Mouse (Mus musculus) kidney, embryonic 15.5 days (tissue): Measurements from ENCODE around the gene Amacr. TPM values are rescaled to one million over a fixed set of nuclear protein-coding genes. Genes with fewer than 3 reads are reported as not detected.

Experiments
- ATAC-seq: fragments of 200-750 bp; cut with Nextera tagmentation; replicated peaks from 2 replicates; pipeline ENCODE4 v1.8.0; 2017; ENCODE audit warnings: moderate TSS enrichment; ENCODE audit not compliant: low FRiP score
- H3K27ac ChIP-seq: fragments of 300-500 bp; sonication (generic); 2 replicates; pipeline ENCODE4 v1.5.1; 2015; ENCODE audit warnings: mild to moderate bottlenecking, inconsistent platforms
- H3K27me3 ChIP-seq: fragments of 300-500 bp; sonication (generic); 2 replicates; pipeline ENCODE4 v1.6.1; 2015; ENCODE audit warnings: inconsistent platforms
- H3K36me3 ChIP-seq: fragments of 300-500 bp; sonication (generic); 2 replicates; pipeline ENCODE4 v1.6.1; 2015; ENCODE audit warnings: inconsistent platforms
- H3K4me1 ChIP-seq: fragments of 300-500 bp; sonication (generic); 2 replicates; pipeline ENCODE4 v1.6.1; 2015; ENCODE audit warnings: inconsistent platforms
- H3K4me2 ChIP-seq: fragments of 300-500 bp; sonication (generic); 2 replicates; pipeline ENCODE4 v1.6.1; 2015; ENCODE audit warnings: moderate library complexity, mild to moderate bottlenecking, inconsistent platforms
- H3K4me3 ChIP-seq: fragments of 300-500 bp; sonication (generic); replicated peaks from 2 replicates; pipeline ENCODE4 v1.5.1; 2015; ENCODE audit warnings: mild to moderate bottlenecking, inconsistent platforms
- H3K9ac ChIP-seq: fragments of 300-500 bp; sonication (generic); 2 replicates; pipeline ENCODE4 v1.6.1; 2015; ENCODE audit warnings: mild to moderate bottlenecking, inconsistent platforms
- H3K9me3 ChIP-seq: fragments of 300-500 bp; sonication (generic); replicated peaks from 2 replicates; pipeline ENCODE4 v1.6.1; 2016; ENCODE audit warnings: inconsistent platforms
- WGBS: fragments of 180-500 bp; shearing (Covaris S2); methylation state at CpG from one replicate; pipeline ENCODE4 v1.1.7; 2015; ENCODE audit warnings: mixed read lengths; 5-methylcytosine and 5-hydroxymethylcytosine counted together
- polyA plus RNA-seq: library from polyadenylated mRNA; unstranded; fragments of >200 nt; fragmentation: Nextera tagmentation; extraction: Ambion mirVana; gene quantifications from 2 replicates; pipeline ENCODE4 v1.2.1, GENCODE M21; 2015

Amacr gene
- polyA plus RNA-seq, 1 experiment from 2014 or later: 31.2 TPM

DNA sequence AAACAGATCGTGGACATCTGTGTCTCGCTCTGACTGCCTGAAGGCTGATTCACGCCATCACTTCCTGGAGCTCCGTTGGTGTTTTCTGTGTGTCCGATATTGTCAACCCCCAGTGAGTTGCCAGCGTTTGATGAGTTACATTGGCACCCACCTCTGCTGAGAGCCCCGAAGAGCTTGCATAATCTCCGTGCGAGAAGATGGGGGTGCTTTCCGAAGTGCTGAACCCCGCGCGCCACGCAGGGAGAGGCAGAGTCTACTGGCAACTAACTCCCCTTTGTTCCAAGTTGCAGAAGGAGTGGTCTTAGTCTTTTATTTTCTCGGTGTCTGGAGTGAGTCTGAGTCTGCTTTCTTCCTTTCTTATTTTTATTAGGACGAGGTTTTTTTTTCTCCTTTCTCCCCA lies 56.2 kb downstream of the Amacr start, which contains the start of gene Rxfp3:
Rxfp3 (minus strand) TSS at position 281 of the 400 bp plus-strand sequence.
- H3K27me3 ChIP-seq: peaks cover 62% of the 10 kb centered on the region
- 4% methylated on average over 16 of the region's 16 CpGs for WGBS

DNA sequence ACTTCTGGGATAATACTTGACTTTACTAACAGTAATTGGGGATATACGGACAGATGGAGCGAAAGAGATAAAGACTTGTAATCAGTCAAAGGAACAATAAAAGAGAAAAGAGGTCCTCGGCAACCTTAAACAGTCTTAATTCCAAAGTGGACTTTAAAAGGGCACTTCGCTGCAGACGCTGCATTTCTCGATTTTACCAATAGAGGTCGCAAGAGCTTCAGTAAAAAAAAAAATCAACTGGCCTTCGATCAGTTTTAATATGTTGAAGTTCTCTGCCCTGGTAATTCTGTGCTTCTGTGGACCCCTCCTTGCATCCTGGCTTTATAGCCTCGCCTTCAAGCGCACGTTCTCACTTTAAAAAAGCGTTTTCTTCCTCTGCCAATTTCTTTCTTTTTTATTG lies 56.9 kb downstream of the Amacr start:
- Histone ChIP-seq H3K4me2 (no peak overlapping the region), H3K4me1 (peaks cover 33% of the 10 kb centered on the region), H3K9me3 (no peaks in the 10 kb centered on the region), H3K9ac (no peak overlapping the region), H3K4me3 (no peak overlapping the region), H3K36me3 (no peaks in the 10 kb centered on the region), H3K27ac (no peak overlapping the region), H3K27me3 (peaks cover 62% of the 10 kb centered on the region)
- ATAC-seq: no peak
- 1% methylated on average over 12 of the region's 12 CpGs for WGBS

More for the DNA sequence above, 56.2 kb downstream of the Amacr start, which contains the start of gene Rxfp3:
- Histone ChIP-seq H3K4me1 (peaks cover 33% of the 10 kb centered on the region), H3K4me2 (peak within 1 kb of the TSS; percentile 70), H3K36me3 (no peaks in the 10 kb centered on the region), H3K27ac (no peak within 1 kb of the TSS), H3K9ac (no peak within 1 kb of the TSS), H3K4me3 (peak within 1 kb of the TSS; percentile 42), H3K9me3 (no peaks in the 10 kb centered on the region)
- ATAC-seq: no peak

DNA sequence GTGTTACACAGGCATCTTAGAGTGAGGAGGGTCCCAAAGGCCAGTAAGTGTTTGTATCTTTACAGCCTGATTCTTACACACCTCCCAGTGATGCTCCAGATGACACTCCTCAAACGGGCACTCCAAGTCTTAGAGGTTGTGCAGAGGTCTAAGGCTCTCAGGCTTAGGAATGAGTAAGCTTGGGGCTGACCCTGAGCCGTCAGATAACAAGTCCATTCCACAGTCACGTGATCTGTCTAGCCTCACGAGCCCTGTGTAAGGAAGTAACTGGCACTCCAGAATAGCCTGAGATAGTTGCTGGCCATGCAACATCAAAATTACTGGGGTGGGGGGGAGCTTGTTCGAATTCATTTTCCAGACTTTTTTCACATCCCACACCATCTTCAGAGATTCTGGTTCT lies 58.5 kb downstream of the Amacr start:
- Histone ChIP-seq H3K4me1 (peaks cover 40% of the 10 kb centered on the region), H3K4me3 (no peak overlapping the region), H3K27ac (no peak overlapping the region), H3K36me3 (no peaks in the 10 kb centered on the region), H3K4me2 (no peak overlapping the region), H3K27me3 (peaks cover 46% of the 10 kb centered on the region), H3K9ac (no peak overlapping the region), H3K9me3 (no peaks in the 10 kb centered on the region)
- no peak for ATAC-seq
- 40% methylated on average over 5 of the region's 5 CpGs for WGBS

DNA sequence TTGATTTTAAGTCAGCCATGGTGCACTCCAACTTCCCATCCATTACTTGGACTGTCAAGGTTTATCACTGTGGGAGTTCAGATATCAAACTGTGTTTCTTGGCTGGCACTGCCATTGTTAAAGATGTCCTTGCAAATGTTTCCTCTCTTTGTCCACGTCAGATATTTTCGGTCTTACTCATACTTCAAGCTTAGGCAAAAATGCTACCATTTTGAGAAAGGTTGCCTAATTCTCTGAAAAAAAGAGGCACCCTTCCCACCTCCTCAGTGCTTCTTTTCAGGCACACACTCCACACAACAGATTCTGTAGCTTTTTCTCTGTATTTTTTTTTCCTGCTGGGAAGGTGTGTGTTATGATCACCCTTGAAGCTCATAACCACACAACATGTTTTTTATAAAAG lies 59.7 kb downstream of the Amacr start:
- ATAC-seq: no peak
- Histone ChIP-seq H3K4me2 (no peak overlapping the region), H3K4me1 (peaks cover 28% of the 10 kb centered on the region), H3K36me3 (no peaks in the 10 kb centered on the region), H3K9me3 (no peaks in the 10 kb centered on the region), H3K4me3 (no peak overlapping the region), H3K9ac (no peak overlapping the region), H3K27ac (no peak overlapping the region), H3K27me3 (peaks cover 34% of the 10 kb centered on the region)
- WGBS: 42% methylated on average over 2 of the region's 2 CpGs

DNA sequence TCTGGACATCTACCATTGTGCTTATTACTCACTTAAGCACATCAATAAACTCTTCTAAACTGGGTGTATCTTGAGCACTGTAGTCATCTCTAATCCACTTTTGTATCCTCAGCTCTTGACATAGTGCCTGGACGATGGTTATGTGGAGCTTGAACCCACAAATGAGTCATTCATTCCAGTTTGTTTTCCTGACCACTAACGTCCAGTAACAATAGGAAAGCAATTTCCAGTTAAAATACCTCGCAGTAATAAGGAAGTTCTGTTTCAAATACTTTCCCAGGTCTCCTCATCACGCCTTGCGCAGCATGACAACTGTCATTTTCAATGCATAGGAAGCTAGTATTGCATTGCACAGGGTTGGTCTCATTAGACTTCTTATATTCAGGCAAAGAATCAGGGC lies 61.3 kb downstream of the Amacr start:
- H3K4me3 ChIP-seq: no peak overlapping the region
- H3K4me2 ChIP-seq: no peak overlapping the region
- H3K27ac ChIP-seq: no peak overlapping the region
- peaks cover 18% of the 10 kb centered on the region for H3K27me3 ChIP-seq
- no peaks in the 10 kb centered on the region for H3K36me3 ChIP-seq
- no peaks in the 10 kb centered on the region for H3K9me3 ChIP-seq
- no peak for ATAC-seq
- H3K9ac ChIP-seq: no peak overlapping the region
- WGBS: 80% methylated on average over 5 of the region's 5 CpGs
- H3K4me1 ChIP-seq: peaks cover 12% of the 10 kb centered on the region

Other genes with a start within 250 kb of the Amacr start
- 14.7 and 15.8 TPM in 2 replicates for gene C1qtnf3, start 29.4 kb upstream of the Amacr start, polyA plus RNA-seq
- gene Slc45a2, start 19.0 kb downstream of the Amacr start, polyA plus RNA-seq: 0.06 and 0.14 TPM in 2 replicates
- gene Rxfp3, start 56.2 kb downstream of the Amacr start, polyA plus RNA-seq: 0.39 and 0.53 TPM in 2 replicates
- 3.9 and 4.0 TPM in 2 replicates for gene Adamts12, start 83.0 kb downstream of the Amacr start, polyA plus RNA-seq